Mouse (Mus musculus) cerebellum, adult 8-10 months (tissue): ENCODE results near the gene Dgat2.

Experiments
- DNase-seq: peaks from one replicate; pipeline ENCODE4 v3.0.0; 2022

Gene Dgat2

DNA sequence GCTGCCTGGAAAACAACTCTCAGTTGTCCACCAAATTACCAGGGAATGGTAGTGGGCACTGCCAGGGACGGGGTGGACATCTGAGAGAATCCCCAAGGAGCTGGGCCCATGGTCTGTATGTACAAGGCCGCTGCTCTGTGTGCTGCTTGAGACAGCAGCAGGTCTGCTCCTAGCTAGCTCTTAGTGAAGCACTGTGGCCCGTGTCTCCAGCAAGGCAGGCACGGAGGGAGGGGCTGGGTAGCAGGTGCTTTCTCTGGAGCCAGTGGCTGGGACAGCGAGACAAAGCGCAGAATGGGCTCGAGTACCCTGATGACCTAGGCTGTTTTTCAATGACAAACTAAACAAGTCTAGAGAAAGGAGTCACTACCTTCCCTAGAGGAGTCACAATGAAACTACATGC, 21.5 kb downstream of the Dgat2 start:
- DNase-seq = no peak

DNA sequence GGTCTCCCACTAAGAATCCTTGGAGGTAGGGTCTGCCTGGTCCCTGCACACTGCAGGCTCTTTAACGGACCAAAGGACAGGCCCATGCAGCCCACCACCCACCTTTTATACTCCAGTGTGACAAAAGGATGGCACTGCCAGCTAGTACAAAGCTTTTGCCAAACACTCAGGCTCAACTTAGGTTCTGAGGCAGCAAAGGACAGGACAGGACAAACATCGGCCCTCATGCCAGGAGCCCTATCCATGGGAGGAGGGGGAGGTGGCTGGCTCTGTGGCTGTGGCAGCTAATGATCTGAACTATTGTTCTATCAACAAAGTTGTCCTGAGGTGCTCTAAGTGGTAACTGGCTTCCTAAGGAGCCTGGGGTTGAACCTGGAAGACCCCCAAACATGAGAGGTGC, 23.1 kb downstream of the Dgat2 start:
- no peak for DNase-seq

GRCm38 (mm10) chr7:99158904-99159303, 23.6 kb downstream of the Dgat2 start:
- DNase-seq = no peak

GRCm38 (mm10) chr7:99158011-99158410, 24.5 kb downstream of the Dgat2 start:
- DNase-seq = no peak

DNA sequence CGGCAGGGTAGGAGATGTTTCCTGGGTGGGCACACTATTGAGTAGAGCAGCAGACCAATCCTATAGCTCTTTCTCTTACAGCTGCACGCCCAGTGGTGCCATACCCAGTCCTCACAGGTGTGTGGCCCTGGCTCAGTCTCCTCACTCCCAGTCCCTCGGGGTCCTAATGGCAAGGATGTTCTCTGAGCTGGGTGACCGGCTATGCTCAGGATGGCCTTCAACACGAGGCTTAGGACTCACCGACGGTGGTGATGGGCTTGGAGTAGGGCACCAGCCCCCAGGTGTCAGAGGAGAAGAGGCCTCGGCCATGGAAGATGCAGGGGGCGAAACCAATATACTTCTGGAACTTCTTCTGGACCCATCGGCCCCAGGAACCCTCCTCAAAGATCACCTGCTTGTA, 25.8 kb downstream of the Dgat2 start:
- no peak for DNase-seq

- DNase-seq = no peak
Observed at GRCm38 (mm10) chr7:99155311-99156289, 26.9 kb downstream of the Dgat2 start.

DNA sequence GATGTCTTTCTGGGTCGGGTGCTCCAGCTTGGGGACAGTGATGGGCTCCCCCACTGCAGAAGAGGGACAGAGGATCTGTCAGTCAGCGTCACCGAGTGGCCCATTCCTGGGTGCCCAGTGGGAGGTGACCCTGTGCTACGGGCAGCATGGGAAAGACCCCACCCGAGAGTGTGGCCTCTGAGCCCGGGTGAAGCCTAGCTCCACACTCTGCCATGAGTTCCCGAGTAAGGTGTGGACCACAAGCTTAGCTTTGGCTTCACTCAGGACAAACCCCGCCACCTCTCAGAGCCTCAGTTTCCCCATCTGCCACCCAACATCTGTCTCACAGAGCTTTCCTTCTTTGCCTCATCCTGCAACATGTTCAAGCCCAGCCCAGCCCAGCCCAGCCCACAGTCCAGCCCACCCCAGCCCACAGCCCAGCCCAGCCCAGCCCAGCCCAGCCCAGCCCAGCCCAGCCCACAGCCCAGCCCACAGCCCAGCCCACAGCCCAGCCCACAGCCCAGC, 27.8 kb downstream of the Dgat2 start:
- DNase-seq = no peak

GRCm38 (mm10) chr7:99153686-99154202, 28.8 kb downstream of the Dgat2 start:
- no peak for DNase-seq

DNA sequence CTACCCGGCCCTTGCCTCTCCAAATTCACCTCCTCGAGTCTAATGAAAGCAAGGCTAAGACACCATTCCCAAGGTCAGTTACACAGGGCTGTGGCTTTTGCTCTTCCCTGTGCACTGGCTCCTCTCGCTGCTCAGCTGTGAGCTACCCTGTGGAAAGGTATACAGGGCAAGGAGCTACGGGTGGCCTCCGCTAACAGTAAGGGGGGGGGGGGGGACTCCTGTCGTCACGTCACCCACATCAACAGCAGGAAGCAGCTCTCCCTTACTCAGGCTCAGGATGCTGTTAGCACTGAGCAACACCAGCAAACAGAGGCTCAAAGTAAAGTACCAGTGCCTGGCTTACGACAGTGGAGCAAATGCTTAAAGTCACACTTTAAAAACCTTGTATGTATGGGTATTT, 29.8 kb downstream of the Dgat2 start:
- DNase-seq = no peak

- DNase-seq = peak; percentile 94
Observed at GRCm38 (mm10) chr7:99151342-99151741, 31.2 kb downstream of the Dgat2 start.

DNA sequence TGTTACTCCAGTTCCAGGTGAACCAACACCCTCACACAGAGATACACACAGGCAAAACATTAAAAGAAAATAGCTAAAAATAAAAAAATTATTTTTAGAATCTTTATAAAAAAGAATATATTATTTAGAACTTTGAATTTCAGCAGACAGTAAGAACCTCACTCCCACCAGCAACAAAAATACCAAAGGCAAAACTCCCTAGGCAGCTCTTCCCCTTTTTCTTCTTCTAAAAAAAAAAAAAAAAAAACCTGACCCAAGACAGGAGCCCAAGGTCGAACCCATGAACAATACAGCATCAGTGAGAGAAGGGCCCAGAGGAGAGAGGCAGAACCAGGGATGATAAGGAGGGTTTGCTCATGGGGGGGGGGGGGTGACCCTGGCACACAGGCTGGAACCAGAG, 33.5 kb downstream of the Dgat2 start:
- DNase-seq = no peak

GRCm38 (mm10) chr7:99147494-99147893, 35.0 kb downstream of the Dgat2 start:
- DNase-seq = no peak

- no peak for DNase-seq
Observed at GRCm38 (mm10) chr7:99146906-99147305, 35.6 kb downstream of the Dgat2 start.

DNA sequence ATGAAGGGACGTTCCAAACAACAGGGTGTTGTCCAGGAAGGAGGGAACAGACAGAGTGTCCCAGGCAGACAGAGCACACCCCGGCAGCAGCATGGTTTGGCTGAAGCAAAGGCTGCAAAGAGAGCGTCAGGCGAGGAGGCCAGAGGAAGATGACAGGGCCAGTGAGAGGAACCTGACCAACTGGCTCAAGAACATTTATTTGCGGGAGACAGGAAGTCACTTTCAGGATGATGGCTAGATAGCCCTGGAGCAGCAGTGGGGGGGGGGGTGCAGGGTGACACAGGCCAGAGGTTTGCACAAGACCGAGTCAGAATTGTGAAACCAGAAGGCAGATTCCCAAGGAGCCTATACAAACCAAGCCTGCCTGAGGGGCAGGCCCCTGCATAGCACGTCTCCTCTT, 36.5 kb downstream of the Dgat2 start:
- DNase-seq = no peak

DNA sequence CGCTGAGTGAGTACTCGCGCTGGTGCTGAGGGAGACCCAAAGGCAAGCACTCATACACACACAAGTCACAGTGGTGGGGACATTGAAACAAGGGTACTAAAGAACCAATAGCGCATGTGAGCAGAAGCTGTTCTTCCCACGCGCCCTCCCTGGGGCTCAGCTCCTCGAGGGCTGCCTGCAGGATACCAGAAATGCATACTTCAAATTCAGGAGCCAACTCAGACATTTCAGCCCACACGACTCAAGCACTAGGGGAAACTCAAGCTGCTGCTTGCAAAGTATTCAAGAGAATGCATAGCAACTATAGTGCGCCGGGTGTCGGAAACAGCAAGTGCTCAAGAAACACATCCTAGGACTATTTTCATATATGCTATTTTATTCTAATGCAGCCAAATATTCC, 37.9 kb downstream of the Dgat2 start:
- no peak for DNase-seq

GRCm38 (mm10) chr7:99143244-99143643, 39.3 kb downstream of the Dgat2 start:
- DNase-seq = no peak

- no peak for DNase-seq
Observed at GRCm38 (mm10) chr7:99141919-99142606, 40.5 kb downstream of the Dgat2 start.

DNA sequence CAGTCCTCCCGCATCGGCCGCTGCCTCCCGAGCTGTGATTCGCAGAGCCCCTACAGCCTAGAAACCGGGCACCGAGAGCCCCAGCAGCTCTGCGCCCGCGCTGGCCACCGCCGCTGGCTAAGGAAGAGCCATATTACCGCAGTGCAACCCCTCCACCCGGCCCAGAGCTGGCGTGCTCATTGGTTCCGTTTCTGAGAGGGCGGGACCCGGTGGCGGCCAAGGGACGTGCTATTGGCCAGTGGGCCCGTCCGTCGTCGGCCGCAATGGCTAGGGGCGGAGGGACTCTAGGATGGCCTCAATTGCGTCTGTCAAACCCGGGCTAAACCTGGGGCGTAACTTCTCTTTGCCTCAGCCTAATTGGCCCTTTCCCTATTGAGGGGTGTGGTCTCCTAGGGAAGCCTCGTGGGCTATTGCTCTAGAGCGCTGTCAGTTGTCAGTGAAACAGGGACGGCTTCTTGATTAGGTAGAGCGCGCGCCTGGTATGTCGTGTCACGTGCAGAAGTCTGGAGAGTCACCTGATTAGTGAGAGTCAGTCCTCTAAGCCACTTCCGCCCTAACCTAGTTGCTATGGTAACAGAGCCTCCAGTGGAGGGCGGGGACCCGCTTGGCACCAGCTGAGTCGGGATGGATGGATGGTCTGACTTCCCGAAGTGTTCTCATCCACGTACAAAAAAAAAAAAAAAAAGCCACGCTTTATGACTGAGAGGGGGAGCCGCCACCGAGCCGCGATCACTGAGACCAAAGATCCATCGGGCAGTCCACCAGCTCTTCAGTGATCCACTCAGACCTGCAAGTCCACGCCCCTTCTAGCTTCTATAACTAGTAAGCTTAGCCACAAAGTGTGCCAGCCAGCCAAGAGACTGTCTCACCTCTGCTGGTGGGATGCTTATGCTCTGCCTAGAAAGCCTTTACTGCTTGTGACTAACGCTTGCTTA, 41.3 kb downstream of the Dgat2 start, which contains the start of gene Uvrag:
Gene Uvrag (minus strand): TSS at position 158 of the 935 bp plus-strand sequence.
- DNase-seq = peak; percentile 100

DNA sequence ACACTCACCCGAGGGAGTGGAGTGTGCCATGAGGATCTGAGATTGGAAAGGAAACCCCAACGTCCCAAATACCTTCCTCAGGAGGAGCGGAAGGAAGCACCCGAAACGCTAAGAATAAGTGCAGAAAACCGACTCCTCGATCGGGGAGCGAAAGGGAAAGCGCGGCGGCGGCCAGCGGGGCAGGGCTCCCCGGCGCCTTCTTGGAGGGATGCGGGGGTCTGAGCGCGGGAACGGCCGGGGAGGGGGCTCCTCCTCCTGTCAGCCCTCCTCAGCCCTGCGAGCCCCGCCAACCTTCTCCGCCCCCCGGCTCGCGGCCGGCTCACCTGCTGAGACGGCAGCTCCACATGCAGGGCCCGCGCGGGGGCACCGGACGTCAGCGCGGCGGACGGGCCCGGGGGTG, 42.0 kb downstream of the Dgat2 start:
- DNase-seq = no peak

DNA sequence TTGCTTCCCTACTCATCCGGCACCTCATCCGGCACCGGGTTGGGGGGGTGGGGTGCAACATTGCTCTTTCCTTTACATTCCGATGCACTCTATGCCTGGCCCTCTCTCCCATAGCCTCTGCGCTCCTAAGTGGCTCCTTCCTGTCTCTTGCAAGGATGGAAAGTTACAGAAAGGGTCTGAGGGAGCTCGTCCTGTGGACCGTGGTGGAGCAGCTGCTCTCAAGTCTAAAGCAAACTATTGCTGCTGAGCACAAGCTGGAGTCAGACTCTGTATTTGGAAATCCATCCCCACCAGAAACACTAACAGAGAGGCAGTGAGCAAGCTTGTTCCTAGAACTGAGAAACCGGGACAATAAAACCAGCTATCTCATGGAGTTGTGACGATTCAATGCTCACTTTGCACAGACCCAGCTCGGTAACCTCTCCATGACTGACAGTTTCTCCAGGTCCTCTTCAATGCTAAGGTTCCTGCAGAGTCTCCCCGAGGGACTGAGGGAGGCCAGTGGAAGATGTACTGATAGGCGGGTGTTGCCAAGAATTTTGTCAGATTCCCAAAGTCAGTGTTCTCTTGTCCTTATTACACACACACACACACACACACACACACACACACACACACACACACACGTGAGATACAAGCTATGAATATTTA, 42.6 kb downstream of the Dgat2 start:
- DNase-seq = no peak

GRCm38 (mm10) chr7:99137541-99137940, 45.0 kb downstream of the Dgat2 start:
- DNase-seq = no peak

DNA sequence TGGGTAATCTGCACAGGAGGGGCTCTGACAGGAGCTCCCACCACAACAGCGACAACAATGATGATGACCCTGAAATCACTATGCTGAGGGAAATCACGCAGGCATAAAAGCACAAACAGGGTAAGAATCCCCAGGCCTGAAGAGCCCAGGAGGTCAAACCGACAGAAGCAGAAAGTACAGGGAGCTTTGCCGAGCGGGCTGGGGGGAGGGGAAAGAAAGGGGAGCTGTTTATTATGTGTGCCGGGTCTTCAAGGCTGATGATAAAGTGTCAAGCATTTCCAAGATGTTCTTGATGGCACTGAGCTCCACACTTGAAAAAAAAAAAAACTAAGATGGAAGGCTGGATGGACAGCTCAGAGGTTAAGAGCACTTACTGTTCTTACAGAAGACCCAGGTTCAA, 45.7 kb downstream of the Dgat2 start:
- DNase-seq = no peak
